Mouse (Mus musculus) heart, embryonic 13.5 days (tissue): ENCODE measurements around the gene Adar. TPM values are rescaled to one million over a fixed set of nuclear protein-coding genes. Genes with fewer than 3 reads are reported as not detected.

Source experiments
- ATAC-seq: fragments of 200-750 bp; cut with Nextera tagmentation; 2 replicates; pipeline ENCODE4 v1.8.0; 2017; ENCODE audit warnings: moderate TSS enrichment; ENCODE audit not compliant: insufficient number of reproducible peaks, low FRiP score, low TSS enrichment; ENCODE audit errors: extremely low read depth
- H3K27ac ChIP-seq: fragments of 300-500 bp; sonication (generic); replicated peaks from 2 replicates; pipeline ENCODE4 v1.5.1; 2015; ENCODE audit warnings: moderate library complexity, mild to moderate bottlenecking, inconsistent platforms
- H3K27me3 ChIP-seq: fragments of 300-500 bp; sonication (generic); replicated peaks from 2 replicates; pipeline ENCODE4 v1.6.1; 2015; ENCODE audit warnings: mild to moderate bottlenecking, inconsistent platforms
- H3K36me3 ChIP-seq: fragments of 300-500 bp; sonication (generic); 2 replicates; pipeline ENCODE4 v1.6.1; 2015; ENCODE audit warnings: mild to moderate bottlenecking, inconsistent platforms
- H3K4me1 ChIP-seq: fragments of 300-500 bp; sonication (generic); 2 replicates; pipeline ENCODE4 v1.6.1; 2015; ENCODE audit warnings: inconsistent platforms
- H3K4me2 ChIP-seq: fragments of 300-500 bp; sonication (generic); 2 replicates; pipeline ENCODE4 v1.6.1; 2015; ENCODE audit warnings: inconsistent platforms, mild to moderate bottlenecking, moderate library complexity
- H3K4me3 ChIP-seq: fragments of 300-500 bp; sonication (generic); 2 replicates; pipeline ENCODE4 v1.5.1; 2015; ENCODE audit warnings: moderate library complexity, mild to moderate bottlenecking, inconsistent platforms
- H3K9ac ChIP-seq: fragments of 300-500 bp; sonication (generic); 2 replicates; pipeline ENCODE4 v1.6.1; 2015; ENCODE audit warnings: inconsistent platforms, mild to moderate bottlenecking, moderate library complexity
- H3K9me3 ChIP-seq: fragments of 300-500 bp; sonication (generic); 2 replicates; pipeline ENCODE4 v1.6.1; 2016; ENCODE audit warnings: inconsistent platforms
- WGBS: fragments of 180-500 bp; shearing (Covaris S2); methylation state at CpG from one replicate; pipeline ENCODE4 v1.1.7; 2015; ENCODE audit warnings: mixed read lengths; 5-methylcytosine and 5-hydroxymethylcytosine counted together
- polyA plus RNA-seq: library from polyadenylated mRNA; unstranded; fragments of >200 nt; fragmentation: Nextera tagmentation; extraction: Ambion mirVana; gene quantifications from 2 replicates; pipeline ENCODE4 v1.2.1, GENCODE M21; 2015

Adar gene
- polyA plus RNA-seq, 1 experiment from 2014 or later, result 7.8 TPM

DNA sequence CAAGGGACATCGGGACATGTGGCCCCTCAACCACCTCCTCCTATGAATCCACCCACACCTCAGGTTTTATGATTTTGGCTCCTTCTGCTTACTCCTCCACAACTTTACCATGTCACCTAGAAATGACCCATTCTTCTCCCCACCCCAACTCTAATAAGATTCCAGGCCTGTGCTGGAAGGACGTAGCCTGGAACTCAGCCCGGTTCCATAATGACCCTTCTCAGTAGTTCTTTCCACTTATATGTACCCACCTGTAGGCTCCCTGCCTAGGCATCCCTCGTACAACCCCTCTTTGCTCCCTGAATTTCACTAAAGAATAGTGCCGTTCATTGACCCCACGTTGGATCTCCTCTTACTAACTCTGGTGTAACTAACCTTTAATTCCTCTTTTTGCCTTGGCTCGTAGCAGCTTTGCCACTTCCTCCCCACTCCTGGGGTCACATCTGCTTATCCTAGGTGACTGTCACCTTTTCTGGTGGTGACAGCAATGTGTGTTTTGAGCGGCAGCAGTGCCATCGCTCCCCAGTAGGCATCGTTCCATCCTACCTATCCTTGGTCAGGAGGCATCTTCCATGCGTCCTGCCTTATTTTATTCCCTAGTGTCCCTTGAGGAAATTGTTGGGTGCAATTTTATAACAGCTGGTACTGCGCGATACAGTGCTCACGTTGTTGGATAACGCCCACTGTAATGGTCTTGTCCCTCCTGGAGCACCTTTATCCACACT, 59.6 kb downstream of the Adar start:
- Histone ChIP-seq H3K9me3 (no peaks in the 10 kb centered on the region), H3K4me3 (peak overlapping the region; percentile 74), H3K4me1 (peaks cover 33% of the 10 kb centered on the region), H3K36me3 (peaks cover 36% of the 10 kb centered on the region), H3K27ac (peak overlapping the region; percentile 97), H3K9ac (peak overlapping the region; percentile 99), H3K27me3 (no peaks in the 10 kb centered on the region), H3K4me2 (peak overlapping the region; percentile 89)
- 30% methylated on average over 15 of the region's 15 CpGs for WGBS
- ATAC-seq, result no peak

DNA sequence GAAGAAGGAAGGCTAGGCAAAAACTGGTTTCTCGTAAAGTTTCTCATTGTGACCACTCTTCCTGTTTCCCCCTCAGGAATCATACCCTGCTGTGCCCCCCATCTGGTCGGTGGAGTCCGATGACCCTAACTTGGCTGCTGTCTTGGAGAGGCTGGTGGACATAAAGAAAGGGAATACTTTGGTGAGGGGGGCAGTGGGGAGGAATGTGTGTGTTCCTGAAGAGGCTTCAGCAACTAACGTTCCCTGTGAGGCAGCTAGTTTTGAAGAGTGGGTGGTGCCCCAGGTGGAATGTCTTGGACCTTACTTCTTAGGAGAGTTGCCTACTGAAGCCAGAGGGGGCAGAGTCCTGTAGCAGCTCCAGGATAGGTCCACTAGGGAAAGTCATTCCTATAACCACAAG, 61.2 kb downstream of the Adar start:
- no peak overlapping the region for H3K4me2 ChIP-seq
- H3K4me3 ChIP-seq, result no peak overlapping the region
- 80% methylated on average over 4 of the region's 4 CpGs for WGBS

DNA sequence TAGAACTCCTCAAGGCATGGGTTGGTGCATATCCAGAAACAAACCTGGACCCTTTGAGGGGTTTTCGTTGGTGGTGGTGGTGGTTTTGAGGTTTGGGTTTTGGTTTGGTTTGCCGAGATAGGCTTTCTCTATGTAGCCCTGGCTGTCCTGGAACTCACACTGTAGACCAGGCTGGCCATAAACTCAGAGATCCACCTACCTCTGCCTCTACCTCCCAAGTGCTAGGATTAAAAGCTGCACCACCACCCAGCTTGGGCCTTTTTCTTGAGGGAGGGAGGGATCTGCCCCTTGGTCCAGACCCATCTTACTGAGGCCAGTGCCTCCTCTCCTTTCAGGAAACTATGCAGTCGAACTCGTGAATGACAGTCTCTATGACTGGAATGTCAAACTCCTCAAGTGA, 65.3 kb downstream of the Adar start:
- Histone ChIP-seq H3K9me3 (no peaks in the 10 kb centered on the region), H3K4me1 (peaks cover 10% of the 10 kb centered on the region), H3K36me3 (peaks cover 84% of the 10 kb centered on the region), H3K27ac (no peak overlapping the region), H3K4me3 (no peak overlapping the region), H3K4me2 (no peak overlapping the region), H3K27me3 (no peaks in the 10 kb centered on the region), H3K9ac (no peak overlapping the region)
- ATAC-seq, result no peak
- WGBS, result 74% methylated on average over 4 of the region's 4 CpGs

More for the DNA sequence above, 61.2 kb downstream of the Adar start:
- Histone ChIP-seq H3K36me3 (peaks cover 52% of the 10 kb centered on the region), H3K9me3 (no peaks in the 10 kb centered on the region), H3K27me3 (no peaks in the 10 kb centered on the region), H3K9ac (peak overlapping the region; percentile 99; the same call in 1 of the 2 replicates), H3K27ac (no peak overlapping the region), H3K4me1 (peaks cover 33% of the 10 kb centered on the region)
- ATAC-seq, result no peak

DNA sequence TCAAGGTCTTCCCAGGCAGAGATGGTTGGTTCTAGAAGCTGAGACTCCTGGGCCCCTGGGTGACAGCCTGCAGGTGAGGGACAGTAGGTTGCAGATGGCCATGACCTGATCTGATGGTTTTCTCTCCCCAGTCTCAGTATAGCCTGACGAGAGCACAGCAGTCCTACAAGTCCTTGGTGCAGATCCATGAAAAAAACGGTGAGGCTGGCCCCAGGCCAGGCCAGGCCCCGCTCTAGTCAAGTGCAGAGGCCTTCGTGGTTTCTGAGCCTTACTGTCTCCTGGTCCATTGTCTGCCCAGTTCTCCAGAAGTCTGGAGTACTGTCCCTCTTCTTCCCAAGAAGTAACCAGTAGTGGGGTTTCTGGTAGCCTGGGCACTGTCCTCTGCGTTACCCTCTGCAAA, 66.8 kb downstream of the Adar start:
- Histone ChIP-seq H3K4me1 (peaks cover 3% of the 10 kb centered on the region; the same call in 1 of the 2 replicates), H3K9me3 (no peaks in the 10 kb centered on the region), H3K9ac (no peak overlapping the region), H3K4me2 (no peak overlapping the region), H3K36me3 (peaks cover 75% of the 10 kb centered on the region), H3K27ac (no peak overlapping the region), H3K4me3 (no peak overlapping the region), H3K27me3 (no peaks in the 10 kb centered on the region)
- no peak for ATAC-seq
- 75% methylated on average over 5 of the region's 5 CpGs for WGBS

DNA sequence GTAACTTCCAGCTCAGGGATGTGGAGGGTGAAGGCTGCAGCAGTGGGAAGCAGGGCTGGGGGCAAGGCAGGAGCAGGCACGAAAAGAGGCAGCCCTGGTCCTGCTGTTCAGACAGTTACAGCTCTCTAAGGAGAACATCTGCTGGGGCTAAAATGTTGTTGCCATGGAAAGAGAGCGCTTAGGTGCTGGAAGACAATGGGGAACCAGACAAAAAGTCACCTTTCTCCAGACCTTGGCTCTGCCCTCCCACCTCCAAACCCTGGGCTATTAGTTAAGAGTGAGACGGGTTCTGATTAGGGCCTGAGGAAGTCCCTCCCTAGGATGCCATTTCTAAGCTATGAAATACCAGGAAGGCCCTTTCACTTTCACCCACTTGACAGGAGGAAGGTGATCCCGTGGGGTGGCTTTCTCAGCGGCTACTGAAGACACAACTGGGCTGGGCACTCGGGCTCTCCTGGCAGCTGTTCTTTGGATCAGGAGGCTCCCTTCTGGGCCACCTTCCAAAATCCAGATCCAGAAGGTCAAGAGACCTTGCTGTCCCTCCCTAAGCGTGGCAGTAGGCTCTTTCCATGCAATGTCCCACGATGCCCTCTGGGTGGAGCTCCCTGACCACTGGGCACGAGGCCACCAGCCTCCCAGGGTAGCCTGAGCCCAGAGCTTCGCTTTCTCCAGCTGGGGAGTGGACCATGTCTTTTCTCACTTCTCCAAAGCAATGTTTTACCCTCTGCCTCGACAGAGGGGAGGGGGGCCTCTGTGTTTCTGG, 70.3 kb downstream of the Adar start:
- Histone ChIP-seq H3K36me3 (peaks cover 40% of the 10 kb centered on the region), H3K27ac (no peak overlapping the region), H3K27me3 (peaks cover 6% of the 10 kb centered on the region; the same call in 1 of the 2 replicates), H3K4me2 (peak overlapping the region; percentile 53), H3K4me3 (peak overlapping the region; percentile 22; the same call in 1 of the 2 replicates), H3K9me3 (no peaks in the 10 kb centered on the region), H3K4me1 (peaks cover 3% of the 10 kb centered on the region; the same call in 1 of the 2 replicates), H3K9ac (peak overlapping the region; percentile 58)
- no peak; the same call in 1 of the 2 replicates for ATAC-seq
- WGBS, result 13% methylated on average over 11 of the region's 11 CpGs

DNA sequence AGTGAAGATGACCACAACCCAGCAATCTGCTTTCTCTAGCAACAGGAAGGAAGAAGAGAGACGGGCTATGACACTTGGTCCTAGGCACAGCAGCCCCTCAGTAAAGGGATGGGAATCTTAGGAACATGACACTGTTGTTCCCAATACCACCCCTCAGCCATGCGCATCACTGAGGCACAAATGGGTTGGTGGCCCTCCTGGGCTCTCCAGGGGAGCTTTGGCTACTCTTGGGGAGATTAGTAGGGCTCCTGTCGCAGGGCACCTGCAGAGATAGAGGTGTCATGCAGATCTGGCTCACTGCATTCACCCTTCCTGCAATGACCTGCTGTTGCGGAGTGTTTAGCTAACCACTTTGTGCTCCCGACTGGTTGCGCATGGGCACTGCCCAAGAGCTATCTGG, 71.5 kb downstream of the Adar start:
- H3K9me3 ChIP-seq, result no peaks in the 10 kb centered on the region
- H3K4me3 ChIP-seq, result no peak overlapping the region
- H3K36me3 ChIP-seq, result peaks cover 29% of the 10 kb centered on the region
- H3K9ac ChIP-seq, result no peak overlapping the region
- H3K4me1 ChIP-seq, result peaks cover 3% of the 10 kb centered on the region; the same call in 1 of the 2 replicates
- H3K27ac ChIP-seq, result no peak overlapping the region
- 57% methylated on average over 6 of the region's 6 CpGs for WGBS
- peaks cover 6% of the 10 kb centered on the region; the same call in 1 of the 2 replicates for H3K27me3 ChIP-seq
- no peak overlapping the region for H3K4me2 ChIP-seq
- ATAC-seq, result no peak

DNA sequence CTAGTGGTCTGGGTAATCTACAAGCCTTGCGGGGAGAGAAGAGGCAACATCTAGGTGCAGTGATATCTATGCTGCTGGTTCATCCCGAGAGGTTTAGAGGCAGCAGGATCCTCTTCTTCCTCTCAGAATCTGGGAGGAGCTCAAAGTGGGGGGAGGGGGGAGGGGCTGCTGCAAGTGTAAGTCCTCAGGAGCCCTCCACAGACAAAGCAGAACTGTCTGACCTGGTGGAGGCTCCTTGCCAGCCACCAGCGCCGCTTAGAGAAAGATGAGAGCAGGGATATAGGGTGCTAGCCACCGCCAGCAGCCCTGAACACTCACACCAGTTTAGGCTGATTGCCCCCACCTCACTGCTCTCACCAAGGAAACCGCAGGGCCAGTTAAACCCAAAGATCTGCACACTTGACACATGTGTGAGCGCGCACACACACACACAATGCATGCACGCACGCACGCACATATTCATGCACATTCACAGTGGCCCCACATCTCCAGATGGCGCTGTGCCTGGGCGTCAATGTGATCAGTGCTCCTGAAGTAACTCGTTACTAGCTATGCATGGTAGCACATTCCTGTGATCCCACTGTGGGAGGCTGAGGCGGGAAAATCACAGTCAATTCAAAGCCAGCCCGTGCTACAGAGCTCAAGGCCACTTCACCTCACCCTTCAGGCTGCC, 74.0 kb downstream of the Adar start:
- no peak overlapping the region for H3K4me3 ChIP-seq
- peaks cover 3% of the 10 kb centered on the region; the same call in 1 of the 2 replicates for H3K4me1 ChIP-seq
- H3K9me3 ChIP-seq, result no peaks in the 10 kb centered on the region
- H3K27ac ChIP-seq, result no peak overlapping the region
- peaks cover 3% of the 10 kb centered on the region for H3K36me3 ChIP-seq
- H3K4me2 ChIP-seq, result no peak overlapping the region
- no peak for ATAC-seq
- H3K9ac ChIP-seq, result no peak overlapping the region
- WGBS, result 62% methylated on average over 16 of the region's 16 CpGs
- peaks cover 6% of the 10 kb centered on the region; the same call in 1 of the 2 replicates for H3K27me3 ChIP-seq

DNA sequence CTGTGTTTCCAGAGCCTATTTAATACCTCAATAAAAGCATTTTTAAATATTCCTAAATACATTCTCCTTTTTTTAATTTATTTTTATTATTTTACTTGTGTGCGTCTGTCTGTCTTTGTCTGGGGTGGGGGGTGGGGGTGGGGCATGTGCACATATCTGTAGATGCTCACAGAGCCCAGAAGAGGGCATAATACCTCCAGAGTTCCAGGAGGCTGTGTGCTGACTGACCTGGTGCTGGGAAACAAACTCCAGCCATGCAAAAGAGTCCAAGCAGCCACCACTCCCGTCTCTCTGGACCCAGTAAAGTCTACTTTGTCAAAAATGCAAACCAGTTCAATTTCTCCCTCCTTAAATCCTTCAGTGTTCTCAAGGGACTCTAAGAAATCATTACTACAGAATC, 79.8 kb downstream of the Adar start:
- H3K9ac ChIP-seq, result no peak overlapping the region
- 67% methylated on average over 2 of the region's 2 CpGs for WGBS
- no peak overlapping the region for H3K27ac ChIP-seq
- 0 out of 2 replicates have a peak, but pooled peaks cover 4% of the 10 kb centered on the region for H3K4me1 ChIP-seq
- H3K36me3 ChIP-seq, result no peaks in the 10 kb centered on the region
- H3K4me2 ChIP-seq, result no peak overlapping the region
- H3K27me3 ChIP-seq, result no peaks in the 10 kb centered on the region
- H3K9me3 ChIP-seq, result no peaks in the 10 kb centered on the region
- ATAC-seq, result no peak
- H3K4me3 ChIP-seq, result no peak overlapping the region

DNA sequence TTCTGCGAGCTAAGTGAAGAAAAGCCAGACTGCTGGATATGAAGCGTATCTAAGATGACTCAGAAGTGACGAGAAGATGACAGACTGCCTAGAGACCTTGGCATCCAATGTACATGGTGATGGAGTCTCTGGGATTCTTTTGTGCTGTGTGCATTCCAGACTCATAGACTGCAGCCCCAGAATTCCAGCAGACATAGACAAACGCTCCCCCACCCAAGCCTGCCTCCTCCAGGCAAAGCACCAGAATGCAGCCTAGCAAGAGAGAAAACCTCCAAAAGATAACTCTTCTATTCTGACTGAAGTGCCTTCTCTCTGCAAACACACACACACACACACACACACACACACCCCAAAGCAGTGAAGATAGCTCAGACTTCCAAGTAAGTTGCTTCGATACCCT, 80.9 kb downstream of the Adar start:
- no peak for ATAC-seq
- no peak overlapping the region for H3K4me2 ChIP-seq
- H3K4me3 ChIP-seq, result no peak overlapping the region
- WGBS, result 53% methylated on average over 5 of the region's 5 CpGs
- 0 out of 2 replicates have a peak, but pooled peaks cover 6% of the 10 kb centered on the region for H3K4me1 ChIP-seq
- no peaks in the 10 kb centered on the region for H3K36me3 ChIP-seq
- H3K27ac ChIP-seq, result no peak overlapping the region
- no peaks in the 10 kb centered on the region for H3K27me3 ChIP-seq
- H3K9me3 ChIP-seq, result no peaks in the 10 kb centered on the region
- no peak overlapping the region for H3K9ac ChIP-seq

DNA sequence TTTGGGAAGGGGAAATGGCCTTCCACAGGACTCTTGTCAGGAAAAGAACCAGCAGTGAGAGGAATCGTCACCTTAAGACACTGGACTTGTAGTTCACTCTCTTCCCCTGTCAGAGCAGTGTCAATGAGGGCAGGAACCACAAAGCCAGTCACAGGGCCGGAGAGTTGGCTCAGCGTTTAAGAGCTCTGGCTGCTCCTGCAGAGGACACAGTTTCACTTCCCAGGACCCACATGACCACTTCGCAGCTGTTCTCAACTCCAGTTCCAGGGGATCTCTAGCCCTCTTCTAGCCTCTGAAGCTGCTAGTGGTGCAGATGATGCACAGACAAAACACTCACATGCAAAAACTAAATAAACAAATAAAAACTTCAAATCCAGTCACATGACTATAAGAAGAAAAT, 81.5 kb downstream of the Adar start:
- H3K9me3 ChIP-seq, result no peaks in the 10 kb centered on the region
- WGBS, result 29% methylated on average over 4 of the region's 4 CpGs
- no peak overlapping the region for H3K4me3 ChIP-seq
- no peaks in the 10 kb centered on the region for H3K27me3 ChIP-seq
- no peak overlapping the region for H3K9ac ChIP-seq
- H3K4me2 ChIP-seq, result no peak overlapping the region
- H3K36me3 ChIP-seq, result no peaks in the 10 kb centered on the region
- 0 out of 2 replicates have a peak, but pooled peaks cover 6% of the 10 kb centered on the region for H3K4me1 ChIP-seq
- H3K27ac ChIP-seq, result no peak overlapping the region
- no peak for ATAC-seq

DNA sequence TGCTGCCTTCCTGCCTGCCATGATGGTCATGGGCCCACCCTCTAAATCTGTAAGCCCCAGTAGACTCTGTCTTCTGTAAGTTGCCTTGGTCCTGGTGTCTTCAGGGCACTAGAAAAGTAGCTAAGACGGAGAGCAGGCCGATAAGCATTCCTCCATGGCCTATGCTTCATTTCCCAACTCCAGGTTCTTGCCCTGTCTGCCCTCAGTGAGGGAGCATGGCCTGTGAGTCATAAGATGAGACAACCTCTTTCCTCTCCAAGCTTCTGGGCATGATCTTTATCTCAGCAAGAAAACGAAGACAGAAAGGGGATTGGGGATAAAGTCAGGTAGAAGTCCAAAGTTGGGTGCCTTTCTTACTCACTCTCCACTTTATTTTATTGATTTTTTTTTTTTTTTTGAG, 83.7 kb downstream of the Adar start:
- H3K9me3 ChIP-seq, result no peaks in the 10 kb centered on the region
- no peak overlapping the region for H3K4me3 ChIP-seq
- H3K9ac ChIP-seq, result no peak overlapping the region
- H3K4me2 ChIP-seq, result no peak overlapping the region
- no peaks in the 10 kb centered on the region for H3K27me3 ChIP-seq
- H3K27ac ChIP-seq, result no peak overlapping the region
- ATAC-seq, result no peak
- H3K4me1 ChIP-seq, result 0 out of 2 replicates have a peak, but pooled peaks cover 6% of the 10 kb centered on the region
- 78% methylated on average over 3 of the region's 3 CpGs for WGBS
- no peaks in the 10 kb centered on the region for H3K36me3 ChIP-seq
